Mouse (Mus musculus): Measurements from ENCODE around the gene Antxr2. TPM values are rescaled to one million over a fixed set of nuclear protein-coding genes. Genes with fewer than 3 reads are reported as not detected.

Gene Antxr2
- polyA plus RNA-seq, 1 experiment from 2014 or later: 30.7 TPM

- 81% methylated on average over 3 of the region's 3 CpGs for WGBS
- ATAC-seq: no peak
- Histone ChIP-seq H3K4me3 (ENCODE audit: low read depth, low read length) (no peak overlapping the region), H3K9me3 (ENCODE audit: low read length) (no peaks in the 10 kb centered on the region), H3K4me2 (replicated peaks; ENCODE audit: low read depth, low read length) (no peak overlapping the region), H3K4me1 (ENCODE audit: insufficient read depth, low read depth, low read length) (0 out of 2 replicates have a peak, but pooled peaks cover 6% of the 10 kb centered on the region), H3K36me3 (ENCODE audit: insufficient read depth, low read length) (no peaks in the 10 kb centered on the region), H3K27ac (ENCODE audit: low read length) (no peak overlapping the region), H3K27me3 (replicated peaks; ENCODE audit: insufficient read depth, low read length) (no peaks in the 10 kb centered on the region), H3K9ac (replicated peaks; ENCODE audit: low read depth) (no peak overlapping the region)
- no peak for TF ChIP-seq CTCF (IDR thresholded peaks at IDR 0.05)
- TF ChIP-seq EP300 (IDR thresholded peaks at IDR 0.05): no peak
- no peak for DNase-seq (ENCODE audit: low spot score)
Observed at GRCm38 (mm10) chr5:97839271-97839923, 191.4 kb downstream of the Antxr2 start.

GRCm38 (mm10) chr5:97837333-97837732 lies 193.5 kb downstream of the Antxr2 start:
- Histone ChIP-seq H3K27ac (ENCODE audit: low read length) (no peak overlapping the region), H3K36me3 (ENCODE audit: insufficient read depth, low read length) (no peaks in the 10 kb centered on the region), H3K9me3 (ENCODE audit: low read length) (no peaks in the 10 kb centered on the region), H3K4me1 (ENCODE audit: insufficient read depth, low read depth, low read length) (0 out of 2 replicates have a peak, but pooled peaks cover 6% of the 10 kb centered on the region), H3K4me2 (replicated peaks; ENCODE audit: low read depth, low read length) (no peak overlapping the region), H3K4me3 (ENCODE audit: low read depth, low read length) (no peak overlapping the region), H3K27me3 (replicated peaks; ENCODE audit: insufficient read depth, low read length) (no peaks in the 10 kb centered on the region), H3K9ac (replicated peaks; ENCODE audit: low read depth) (no peak overlapping the region)
- TF ChIP-seq CTCF (IDR thresholded peaks at IDR 0.05) (no peak), EP300 (IDR thresholded peaks at IDR 0.05) (peak; percentile 41; the same call in 1 of the 2 replicates)
- DNase-seq (ENCODE audit: low spot score) (peak; percentile 41), ATAC-seq (peak; percentile 42; the same call in 1 of the 2 replicates)
- 43% methylated on average over 2 of the region's 2 CpGs for WGBS

- H3K9me3 ChIP-seq (ENCODE audit: low read length): no peaks in the 10 kb centered on the region
- no peaks in the 10 kb centered on the region for H3K27me3 ChIP-seq (replicated peaks; ENCODE audit: insufficient read depth, low read length)
- 63% methylated on average over 2 of the region's 2 CpGs for WGBS
- ATAC-seq (no peak), DNase-seq (ENCODE audit: low spot score) (no peak)
- H3K4me2 ChIP-seq (replicated peaks; ENCODE audit: low read depth, low read length): no peak overlapping the region
- H3K27ac ChIP-seq (ENCODE audit: low read length): 0 out of 2 replicates have a peak overlapping the region, but pooled peaks have one; percentile 3
- H3K4me1 ChIP-seq (ENCODE audit: insufficient read depth, low read depth, low read length): 0 out of 2 replicates have a peak, but pooled peaks cover 6% of the 10 kb centered on the region
- H3K36me3 ChIP-seq (ENCODE audit: insufficient read depth, low read length): no peaks in the 10 kb centered on the region
- H3K9ac ChIP-seq (replicated peaks; ENCODE audit: low read depth): no peak overlapping the region
- TF ChIP-seq CTCF (IDR thresholded peaks at IDR 0.05) (no peak), EP300 (IDR thresholded peaks at IDR 0.05) (no peak)
- no peak overlapping the region for H3K4me3 ChIP-seq (ENCODE audit: low read depth, low read length)
Observed at GRCm38 (mm10) chr5:97835418-97835817, 195.4 kb downstream of the Antxr2 start.

GRCm38 (mm10) chr5:97834770-97835169 lies 196.1 kb downstream of the Antxr2 start:
- Histone ChIP-seq H3K36me3 (ENCODE audit: insufficient read depth, low read length) (no peaks in the 10 kb centered on the region), H3K4me2 (replicated peaks; ENCODE audit: low read depth, low read length) (no peak overlapping the region), H3K27me3 (replicated peaks; ENCODE audit: insufficient read depth, low read length) (no peaks in the 10 kb centered on the region), H3K27ac (ENCODE audit: low read length) (0 out of 2 replicates have a peak overlapping the region, but pooled peaks have one; percentile 11), H3K4me3 (ENCODE audit: low read depth, low read length) (no peak overlapping the region), H3K9me3 (ENCODE audit: low read length) (no peaks in the 10 kb centered on the region), H3K4me1 (ENCODE audit: insufficient read depth, low read depth, low read length) (0 out of 2 replicates have a peak, but pooled peaks cover 6% of the 10 kb centered on the region), H3K9ac (replicated peaks; ENCODE audit: low read depth) (no peak overlapping the region)
- DNase-seq (ENCODE audit: low spot score) (peak; percentile 82), ATAC-seq (peak; percentile 91)
- 40% methylated on average over 1 of the region's 1 CpGs for WGBS
- TF ChIP-seq EP300 (IDR thresholded peaks at IDR 0.05) (peak; percentile 90), CTCF (IDR thresholded peaks at IDR 0.05) (peak; percentile 19; the same call in 1 of the 2 replicates)

Other genes with a start within 250 kb of the Antxr2 start
- 0.99 and 2.3 TPM in 2 replicates for gene Prdm8, start 136.2 kb upstream of the Antxr2 start, polyA plus RNA-seq (2015; fragmentation: Nextera tagmentation; extraction: Ambion mirVana)
- gene Fgf5, start 223.1 kb upstream of the Antxr2 start, polyA plus RNA-seq (2015; fragmentation: Nextera tagmentation; extraction: Ambion mirVana): 0.26 and 0.33 TPM in 2 replicates